Mouse (Mus musculus): ENCODE data around the gene Cyb5r4.

GRCm38 (mm10) chr9:87077919-87078318, 56.1 kb downstream of the Cyb5r4 start:
- TF ChIP-seq CTCF (IDR thresholded peaks at IDR 0.05; ENCODE audit: low read depth, low read length): no peak
- TF ChIP-seq GATA1 (IDR thresholded peaks at IDR 0.05; ENCODE audit: borderline replicate concordance, low read length): no peak
- TF ChIP-seq TAL1 (conservative IDR thresholded peaks at IDR 0.05; ENCODE audit: low read depth, low read length): no peak
- no peak for TF ChIP-seq POLR2AphosphoS5 (IDR thresholded peaks at IDR 0.05; ENCODE audit: insufficient replicate concordance, low read depth, low read length)

Data from G1E (cell line).